Mouse (Mus musculus) layer of hippocampus, postnatal 10 days (tissue): Measurements from ENCODE around the gene Srcap. TPM values are rescaled to one million over a fixed set of nuclear protein-coding genes. Genes with fewer than 3 reads are reported as not detected.
"Not testable (repeated sequence)": the region's sequence is repeated elsewhere in the genome, so short reads cannot be mapped to it uniquely, and the experiment has no call there.

Source experiments
- DNase-seq, 2 experiments: peaks; one replicate each; pipeline ENCODE4 v3.0.0; 2021; ENCODE audit warnings: low spot score in 2 of 2
- total RNA-seq, 2 experiments: library from RNA; stranded (reverse); gene quantifications; 2 replicates each; pipeline ENCODE4 v1.2.3; 2021

Gene Srcap
- total RNA-seq, 2 experiments from 2014 or later, result 109 to 111 TPM

GRCm38 (mm10) chr7:127489982-127490381, 21.8 kb upstream of the Srcap start:
- DNase-seq, result no peak

GRCm38 (mm10) chr7:127491846-127492245, 19.9 kb upstream of the Srcap start:
- DNase-seq, result no peak

DNA sequence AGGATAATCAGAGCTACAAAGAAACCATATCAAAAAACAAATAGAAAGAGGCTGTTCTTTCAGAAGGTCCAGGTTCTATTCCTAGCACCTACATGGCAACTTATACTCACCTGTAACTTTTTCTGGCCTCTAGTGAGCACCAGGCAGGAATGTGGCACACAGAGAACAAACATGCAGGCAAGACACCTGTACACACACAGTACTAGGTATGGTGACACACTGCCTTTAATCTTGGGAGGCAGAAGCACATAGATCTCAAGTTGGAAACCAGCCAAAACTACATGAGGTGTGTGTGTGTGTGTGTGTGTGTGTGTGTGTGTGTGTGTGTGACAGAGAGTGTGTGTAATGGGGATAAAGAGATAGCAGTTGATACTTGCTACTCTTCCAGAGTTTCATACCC, 17.1 kb upstream of the Srcap start:
- DNase-seq, result no peak

GRCm38 (mm10) chr7:127497382-127497781, 14.4 kb upstream of the Srcap start:
- no peak for DNase-seq

DNA sequence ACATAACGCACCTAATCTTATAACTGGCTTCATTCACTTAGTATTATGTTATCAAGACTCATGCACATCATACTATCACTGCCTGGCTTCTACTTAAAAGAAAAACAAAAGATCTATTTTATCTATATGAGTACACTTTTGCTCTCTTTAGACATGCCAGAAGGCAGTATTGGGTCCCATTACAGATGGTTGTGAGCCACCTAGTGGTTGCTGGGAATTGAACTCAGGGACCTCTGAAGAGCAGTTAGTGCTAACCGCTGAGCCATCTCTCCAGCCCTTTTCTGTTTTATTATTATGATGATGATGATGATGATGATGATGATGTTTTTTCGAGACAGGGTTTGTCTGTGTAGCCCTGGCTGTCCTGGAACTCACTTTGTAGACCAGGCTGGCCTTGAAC, 13.4 kb upstream of the Srcap start:
- peak in 1 of 2 experiments; percentile 48 for DNase-seq

DNA sequence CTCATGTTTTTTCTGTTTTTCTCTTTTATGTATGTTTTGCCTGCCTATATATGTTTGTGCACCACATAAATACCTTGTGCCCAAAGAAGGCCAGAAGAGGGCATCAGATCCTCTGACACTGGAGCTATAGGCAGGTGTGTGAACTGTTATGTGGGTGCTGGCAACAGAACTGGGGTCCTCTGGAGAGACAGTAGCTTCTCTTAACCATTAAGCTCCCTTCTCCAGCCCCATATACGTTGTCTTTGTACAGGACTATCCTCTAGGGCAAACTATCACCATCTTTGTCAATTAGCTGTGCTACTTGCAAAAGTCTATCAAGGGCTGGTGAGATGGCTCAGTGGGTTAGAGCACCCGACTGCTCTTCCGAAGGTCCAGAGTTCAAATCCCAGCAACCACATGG, 3.5 kb upstream of the Srcap start:
- DNase-seq, result no peak

DNA sequence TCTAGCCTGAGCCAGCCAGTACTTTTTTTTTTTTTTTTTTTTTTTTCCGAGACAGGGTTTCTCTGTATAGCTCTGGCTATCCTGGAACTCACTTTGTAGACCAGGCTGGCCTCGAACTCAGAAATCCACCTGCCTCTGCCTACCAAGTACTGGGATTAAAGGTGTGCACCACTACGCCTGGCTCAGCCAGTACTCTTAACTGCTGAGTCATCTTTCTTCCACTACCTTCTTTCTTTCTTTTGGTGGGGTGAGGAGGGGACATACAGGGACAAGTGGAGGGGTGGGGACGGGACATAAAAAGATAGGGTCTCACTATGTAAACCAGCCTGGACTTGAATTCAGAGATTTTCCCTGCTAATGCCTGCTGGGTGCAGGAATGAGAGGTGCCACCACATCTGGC, 2.0 kb upstream of the Srcap start:
- DNase-seq, result not testable (repeated sequence)

DNA sequence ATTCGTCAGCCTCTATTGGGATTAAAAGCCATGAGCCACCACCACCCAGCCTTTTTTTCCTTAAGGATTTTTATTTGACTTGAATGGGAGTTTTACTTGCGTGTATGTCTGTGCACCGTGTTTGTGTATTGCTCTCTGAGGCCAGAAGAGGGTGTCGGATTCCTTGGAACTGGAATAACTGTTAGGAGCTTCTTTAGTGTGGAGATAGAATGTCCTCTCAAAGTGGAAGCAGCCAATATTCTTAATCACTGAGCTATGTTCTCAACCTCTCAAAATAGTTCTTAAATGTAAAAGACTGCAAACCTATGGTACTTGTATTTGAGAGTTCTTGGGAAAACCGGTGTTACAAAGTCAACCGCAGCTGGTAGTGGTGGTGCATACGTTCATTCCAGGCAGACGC, 542 bp upstream of the Srcap start:
- no peak for DNase-seq

DNA sequence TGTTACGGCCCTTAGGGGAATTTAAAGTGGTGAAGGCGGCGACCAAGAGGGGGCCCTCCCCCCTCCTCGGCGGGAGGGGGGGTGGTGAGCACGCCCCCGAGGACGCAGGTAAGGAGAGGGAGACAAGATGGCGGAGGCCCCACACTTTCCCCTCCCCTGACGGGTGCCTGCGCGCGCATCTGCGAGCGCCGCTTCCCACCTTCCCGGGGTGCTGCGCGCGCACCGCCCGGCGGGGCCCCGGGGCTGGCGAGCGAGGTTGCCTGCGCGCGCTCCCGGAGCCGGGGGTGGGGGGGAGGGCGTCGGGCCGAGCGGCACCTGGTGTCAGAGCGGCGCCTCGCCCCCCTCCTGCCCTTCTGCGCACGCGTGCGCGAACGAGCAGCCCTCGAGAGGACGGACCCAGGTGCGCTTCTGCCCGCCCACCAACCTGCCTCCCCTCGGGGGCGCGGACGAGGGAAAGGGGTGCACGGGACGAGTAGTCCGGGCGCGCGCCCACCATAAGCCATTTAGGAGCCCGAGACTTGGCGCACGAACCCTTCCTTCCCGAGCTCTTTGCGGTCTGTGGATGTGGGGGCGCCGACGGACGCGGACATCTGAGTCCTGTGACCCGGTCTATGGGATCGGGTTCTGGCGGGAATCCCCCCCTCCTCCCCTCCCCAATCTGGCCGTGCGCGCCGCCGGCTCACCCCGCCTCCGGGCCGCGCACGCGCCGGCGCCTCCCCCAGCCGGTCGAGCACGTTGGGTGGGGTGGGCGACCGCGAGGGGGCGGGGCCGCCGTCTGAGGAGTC, 640 bp downstream of the Srcap start:
- peak; percentile 85 to 91 for DNase-seq

DNA sequence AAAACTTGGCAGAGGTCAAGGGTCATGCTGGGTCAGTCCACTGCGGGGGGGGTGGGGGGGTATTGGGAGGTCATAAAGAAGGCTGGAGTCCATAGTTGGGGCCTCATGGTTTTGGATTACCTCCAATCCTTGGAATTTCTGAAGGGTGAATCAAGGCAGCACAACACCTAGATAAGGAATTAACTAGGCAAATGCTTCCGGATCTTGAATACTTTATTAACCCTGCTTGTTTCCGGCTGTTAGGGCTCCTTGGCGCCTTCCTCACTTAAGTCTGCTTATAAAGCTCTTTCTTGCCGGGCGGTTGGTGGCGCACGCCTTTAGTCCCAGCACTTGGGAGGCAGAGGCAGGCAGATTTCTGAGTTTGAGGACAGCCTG, 1.2 kb downstream of the Srcap start:
- DNase-seq, result peak; percentile 12 to 27

DNA sequence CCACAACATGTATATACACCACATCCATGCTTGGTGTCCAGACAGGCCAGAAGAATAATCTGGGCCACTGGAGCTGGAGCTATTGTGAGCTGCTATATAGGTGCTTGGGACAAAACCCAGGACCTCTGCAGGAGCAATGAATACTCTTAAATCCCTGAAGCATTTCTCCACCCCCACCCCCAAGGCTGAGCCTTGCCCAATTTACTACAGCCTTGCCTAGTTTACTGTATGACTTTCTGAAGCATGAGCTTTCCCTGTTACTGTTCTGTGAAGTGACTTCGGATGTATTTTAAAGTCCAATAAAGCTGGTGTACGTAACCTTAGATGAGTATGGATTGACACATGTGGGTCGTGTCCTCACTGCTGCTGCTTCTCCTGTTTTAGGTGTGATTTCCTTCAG, 2.0 kb downstream of the Srcap start:
- no peak for DNase-seq

- DNase-seq, result no peak
These were observed 4.1 kb downstream of the Srcap start for GRCm38 (mm10) chr7:127515846-127516245.

- DNase-seq, result no peak
These were observed 4.6 kb downstream of the Srcap start for GRCm38 (mm10) chr7:127516344-127516743.

- no peak for DNase-seq
These were observed 7.5 kb downstream of the Srcap start, which contains the start of gene Gm42715 for GRCm38 (mm10) chr7:127519284-127519683. TSS of gene Gm42715 (plus strand) at chr7:127519584.

DNA sequence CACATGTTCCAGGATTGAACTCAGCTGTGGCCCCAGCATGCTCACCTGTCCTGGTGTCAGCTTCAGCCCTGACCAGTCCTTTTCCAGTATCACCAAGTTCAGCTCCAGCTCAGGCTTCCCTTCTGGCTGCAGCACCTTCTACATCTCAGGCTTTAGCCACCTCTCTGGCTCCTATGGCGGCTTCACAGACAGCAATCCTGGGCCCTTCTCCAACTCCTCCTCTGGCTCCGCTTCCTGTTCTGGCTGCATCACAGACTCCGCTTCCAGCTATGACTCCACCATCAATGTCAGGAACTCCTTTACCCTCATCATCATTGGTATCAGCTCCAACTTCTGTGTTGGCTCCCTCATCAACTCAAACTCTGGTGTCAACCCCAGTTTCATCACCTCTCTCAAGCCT, 29.9 kb downstream of the Srcap start:
- DNase-seq, result no peak

- peak; percentile 51 to 59 for DNase-seq
These were observed 37.5 kb downstream of the Srcap start for GRCm38 (mm10) chr7:127549116-127549835.

- no peak for DNase-seq
These were observed 39.8 kb downstream of the Srcap start for GRCm38 (mm10) chr7:127551558-127551957.

DNA sequence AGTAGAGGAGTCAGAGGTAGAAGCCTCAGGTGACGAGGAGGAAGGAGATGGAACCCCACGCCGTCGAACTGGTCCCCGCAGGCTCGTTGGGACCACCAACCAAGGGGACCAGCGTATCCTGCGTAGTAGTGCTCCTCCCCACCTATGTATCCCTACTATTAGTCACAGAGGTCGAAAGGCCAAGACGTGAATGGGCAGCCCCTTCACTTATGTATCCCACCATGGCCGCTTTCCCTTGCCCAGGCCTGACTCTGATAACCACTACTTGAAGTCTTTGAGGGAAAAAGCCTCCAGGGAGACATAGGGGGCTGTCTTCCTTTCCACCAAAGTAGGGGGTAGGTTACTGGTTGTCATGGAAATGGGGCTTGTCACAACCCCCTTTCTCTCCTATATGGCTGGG, 48.8 kb downstream of the Srcap start:
- DNase-seq, result no peak

DNA sequence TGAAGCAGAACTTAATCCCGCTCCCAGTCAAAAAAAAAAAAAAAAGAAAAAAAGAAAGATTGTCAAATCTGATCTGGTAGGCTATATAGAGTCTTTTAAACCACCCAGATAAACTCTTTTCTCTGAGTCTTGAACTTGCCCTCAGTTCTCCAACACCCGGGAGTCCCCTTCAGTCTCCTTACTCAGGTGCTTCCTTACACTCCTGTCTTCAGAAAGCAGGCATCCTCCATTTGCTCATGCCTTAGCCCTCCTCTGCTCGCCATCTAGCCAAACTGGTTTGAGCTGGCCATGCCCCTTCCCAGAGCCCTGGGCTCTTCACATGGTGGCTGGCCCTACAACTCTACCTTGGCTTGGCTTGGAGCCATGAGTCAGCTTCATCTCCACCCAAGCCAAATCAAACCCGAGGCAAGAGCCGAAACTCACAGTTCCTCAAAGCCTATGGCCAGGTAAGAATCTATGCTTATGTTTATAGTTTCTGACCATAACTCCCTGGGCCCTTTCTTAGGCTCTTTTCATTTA, 49.6 kb downstream of the Srcap start, which contains the start of gene Tmem265:
Tmem265 (plus strand) TSS at position 51 of the 519 bp plus-strand sequence.
- no peak for DNase-seq

DNA sequence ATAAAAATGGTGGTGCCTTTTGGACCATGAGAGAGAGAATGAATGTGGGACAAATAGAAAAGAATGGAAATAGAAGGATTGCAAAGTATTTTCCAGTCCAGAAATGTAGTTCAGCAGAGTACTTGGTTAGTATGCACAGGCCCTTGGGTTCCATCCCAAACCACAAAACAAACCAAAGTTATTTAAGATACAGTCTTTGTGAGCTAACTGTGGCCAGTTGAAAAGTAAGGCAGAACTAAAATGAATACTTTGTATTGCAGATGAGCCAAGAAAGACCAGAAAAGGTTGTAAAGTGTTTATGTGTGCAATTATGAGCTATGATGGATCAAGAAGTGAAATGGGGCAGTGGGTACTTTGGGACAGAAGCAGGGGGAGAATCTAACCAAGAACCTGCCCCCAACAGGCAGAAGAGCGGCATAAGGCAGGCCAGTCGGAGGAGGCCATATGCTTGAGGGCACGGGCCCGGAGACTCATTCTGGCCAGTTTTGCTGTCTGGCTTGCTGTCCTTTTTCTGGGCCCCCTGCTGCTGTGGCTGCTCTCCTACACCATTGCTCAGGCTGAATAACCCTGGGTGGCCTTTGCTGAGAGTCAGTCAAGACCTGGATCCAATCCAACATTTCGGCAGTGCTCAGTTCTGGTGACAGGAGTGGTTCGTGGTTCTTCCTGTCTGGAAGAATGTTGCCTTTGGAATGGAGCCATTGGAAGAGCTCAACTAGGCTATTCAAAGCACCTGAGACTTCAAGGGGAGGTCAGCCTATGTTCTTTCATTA, 52.8 kb downstream of the Srcap start:
- no peak for DNase-seq

DNA sequence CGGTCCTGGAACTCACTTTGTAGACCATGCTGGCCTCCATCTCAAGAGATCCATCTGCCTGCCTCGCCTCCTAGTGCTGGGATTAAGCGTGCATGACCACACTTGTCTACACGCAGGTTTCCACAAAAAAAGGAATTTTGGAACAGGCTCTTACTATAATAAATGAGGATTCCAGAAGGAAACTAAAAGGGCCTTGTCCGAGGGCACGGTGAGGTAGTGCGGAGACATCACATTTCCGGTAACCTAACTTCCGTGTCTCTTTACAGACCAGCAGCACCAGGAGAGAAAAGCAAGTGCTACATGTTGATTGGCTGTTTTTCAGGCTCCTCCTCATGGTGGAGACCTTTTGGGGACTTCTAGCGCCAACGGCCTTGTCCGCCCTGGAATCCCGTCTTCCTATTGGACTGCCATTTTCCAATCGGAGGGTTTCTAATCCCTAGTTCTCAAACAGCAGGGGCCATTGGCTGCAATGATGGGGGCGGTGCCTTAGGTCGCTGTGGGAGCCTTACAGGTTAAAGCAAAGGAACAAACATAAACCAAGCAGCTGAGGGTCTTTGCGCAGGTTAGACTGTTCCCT, 61.2 kb downstream of the Srcap start, which contains the start of gene Phkg2:
Phkg2 (plus strand) TSS at position 446 of the 577 bp plus-strand sequence.
- peak; percentile 85 to 88 for DNase-seq
